Mouse (Mus musculus): ENCODE measurements at regions not wholly inside any gene's neighbourhood (a gene's known extent, or its start where the extent isn't known, plus 50 kb on each side); places are given as distances from the start of the nearest gene placed in this dataset.

DNA sequence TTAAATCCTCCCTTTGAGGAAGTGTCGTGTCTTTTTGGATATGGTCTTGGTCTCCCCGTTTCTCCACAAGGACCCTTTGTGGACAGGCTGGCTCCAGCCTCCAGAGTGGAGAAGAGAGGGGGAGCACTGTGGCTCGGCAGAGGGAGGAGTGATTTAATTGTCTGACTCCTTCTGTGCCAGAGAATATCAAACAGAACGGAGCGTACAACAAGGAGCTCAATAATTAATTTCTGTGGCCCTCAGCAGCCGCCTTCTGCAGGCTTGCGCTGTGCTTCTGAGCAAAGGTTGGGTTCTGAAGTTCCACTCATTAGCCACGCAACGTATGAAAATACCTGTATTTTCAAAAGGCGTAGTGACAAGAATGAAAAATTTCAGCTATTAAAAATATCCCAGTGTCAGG is 520.2 kb upstream of the Mki67 start:
- no peak for DNase-seq (ENCODE audit: low read depth, low spot score)

DNA sequence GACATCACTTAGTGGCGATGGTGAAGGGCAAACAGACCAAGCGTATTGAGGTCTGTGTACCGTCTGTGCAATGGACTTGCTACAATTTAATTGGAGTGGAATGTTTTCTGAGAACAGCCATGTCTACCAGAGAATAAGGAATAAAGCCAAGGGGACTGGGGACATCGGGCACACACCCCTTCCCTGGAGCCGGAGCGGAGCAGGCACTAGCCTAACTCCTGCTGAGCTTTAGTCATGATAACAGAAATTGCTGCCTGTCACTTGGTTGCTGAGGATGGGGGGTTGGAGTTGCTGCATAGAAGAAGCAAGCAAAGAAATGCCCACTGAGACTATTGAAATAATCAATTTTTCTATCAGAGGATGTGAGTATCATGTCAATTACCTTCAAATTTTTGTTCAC is 549.5 kb upstream of the Mki67 start:
- no peak for DNase-seq (ENCODE audit: low read depth, low spot score)

DNA sequence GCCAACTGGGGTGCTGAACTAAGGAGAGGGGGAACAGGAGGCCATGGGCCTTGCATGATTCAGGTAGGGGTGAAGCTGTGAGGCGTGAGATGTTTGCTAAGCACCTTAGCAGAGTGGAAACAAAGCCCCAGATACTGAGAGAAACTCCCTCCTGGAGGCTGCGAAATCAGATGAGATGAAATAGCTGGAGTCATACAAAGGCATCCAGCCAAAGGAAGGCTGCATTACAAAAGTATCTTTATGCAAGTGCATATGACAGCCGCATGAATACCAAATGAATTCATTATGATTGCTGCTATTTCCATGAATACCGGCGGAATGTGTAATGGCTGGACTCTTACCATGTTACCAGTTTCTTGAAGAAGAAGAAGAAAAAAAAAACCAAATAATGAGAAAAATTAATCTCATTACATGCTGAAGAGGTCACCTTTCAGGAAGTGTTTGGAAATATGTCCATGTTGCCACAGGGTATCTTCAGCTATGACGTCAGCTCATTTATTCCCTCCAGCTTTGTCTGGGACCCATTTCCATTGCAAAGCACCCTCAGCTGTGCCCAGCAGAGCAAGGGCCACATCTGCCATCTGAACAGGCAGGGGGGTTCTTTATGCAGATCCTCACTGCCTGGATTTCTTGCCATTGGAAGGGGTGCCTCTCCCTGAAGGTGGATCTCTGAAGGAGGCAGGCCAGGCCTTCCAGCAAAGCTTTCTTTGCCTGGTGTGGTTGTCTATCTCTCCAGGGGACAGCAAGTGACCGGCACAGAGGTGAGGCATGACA is 551.7 kb upstream of the Mki67 start:
- no peak for DNase-seq (ENCODE audit: low read depth, low spot score)

DNA sequence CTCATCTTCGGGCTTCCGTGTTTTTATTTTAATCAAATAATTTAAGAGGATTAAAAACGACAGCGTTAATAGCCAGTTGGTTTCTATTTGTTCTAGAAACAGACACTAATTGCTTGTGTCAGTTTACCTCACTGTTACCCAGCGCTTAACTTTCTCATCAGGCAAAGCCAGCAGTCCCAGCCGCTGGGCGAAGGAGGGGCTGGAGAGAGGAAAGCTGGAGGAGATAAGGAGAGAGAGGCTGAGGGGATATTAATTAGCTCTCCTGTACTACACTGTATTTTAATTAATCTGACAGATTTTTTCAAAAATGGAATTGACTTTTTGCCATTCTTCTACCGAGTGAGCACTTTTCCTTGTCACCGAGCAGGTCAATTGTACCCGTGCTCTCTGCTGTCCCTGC is 559.5 kb upstream of the Mki67 start:
- no peak for DNase-seq (ENCODE audit: low read depth, low spot score)

DNA sequence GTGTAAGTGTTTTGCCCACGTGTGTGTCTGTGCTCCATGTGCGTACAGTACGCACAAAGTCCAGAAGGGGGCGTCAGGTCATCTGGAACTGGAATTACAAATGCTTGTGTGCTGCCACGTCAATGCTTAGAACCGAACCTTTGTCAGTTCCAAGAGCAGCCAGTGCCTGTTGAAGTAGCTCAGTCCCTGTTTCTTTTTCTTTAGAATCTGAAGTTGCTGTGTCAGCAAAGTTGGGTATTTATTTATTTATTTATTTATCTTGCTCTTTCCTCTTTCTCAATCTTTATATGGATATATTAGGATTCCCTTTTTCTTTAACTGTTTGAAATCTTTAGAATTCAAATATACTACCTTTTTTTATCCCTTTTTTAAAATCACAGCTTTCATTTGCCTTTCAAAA is 567.6 kb upstream of the Mki67 start:
- DNase-seq (ENCODE audit: low read depth, low spot score), result no peak

DNA sequence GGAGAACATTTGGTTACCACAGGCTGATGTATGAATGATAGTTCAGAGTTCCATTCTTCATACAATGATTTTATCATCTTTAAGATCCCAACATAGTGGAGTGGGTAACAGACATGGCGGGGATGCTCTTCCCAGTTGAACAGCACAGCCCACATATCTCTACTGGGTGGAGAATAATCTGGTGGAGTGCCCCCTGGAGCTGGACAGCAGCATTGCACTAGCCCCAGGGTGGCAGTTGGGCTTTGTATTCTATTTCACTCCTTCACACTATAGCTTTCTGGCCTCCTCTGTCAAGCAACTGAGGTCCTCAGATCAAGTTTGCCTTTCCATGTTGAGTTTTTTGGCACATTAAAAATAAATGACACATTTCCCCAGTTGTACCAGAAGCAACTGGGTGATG is 569.4 kb upstream of the Mki67 start:
- DNase-seq (ENCODE audit: low read depth, low spot score), result no peak

DNA sequence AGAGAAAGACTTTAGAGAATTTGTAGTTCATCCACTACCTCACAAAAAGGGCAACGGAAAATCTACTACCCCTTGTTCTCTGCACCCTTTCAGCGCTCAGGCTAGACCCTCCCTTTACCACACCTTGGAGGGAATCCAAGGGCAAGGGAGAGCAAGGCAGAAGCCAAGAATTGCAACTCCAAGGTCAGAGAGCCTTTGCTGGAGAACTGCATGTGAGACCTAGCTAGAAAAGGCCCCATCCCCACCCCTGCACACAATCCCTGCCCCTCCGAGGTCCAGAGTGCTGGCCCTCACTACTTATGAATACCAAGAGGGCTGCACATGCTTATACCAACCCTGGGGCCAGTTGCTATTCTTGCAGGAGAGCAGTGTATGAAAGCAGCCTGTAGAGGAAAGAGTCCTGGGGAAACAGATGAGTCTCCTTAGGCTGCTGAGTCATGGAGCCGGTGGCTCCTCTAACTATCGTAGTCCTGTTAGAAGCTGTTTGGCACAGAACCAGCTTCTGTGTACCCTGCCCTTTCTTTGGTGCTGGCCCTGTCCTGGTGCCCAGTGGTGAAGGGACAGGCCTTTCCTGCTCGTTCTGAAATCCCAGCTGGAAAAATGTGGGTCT is 577.5 kb upstream of the Mki67 start:
- no peak for DNase-seq (ENCODE audit: low read depth, low spot score)

DNA sequence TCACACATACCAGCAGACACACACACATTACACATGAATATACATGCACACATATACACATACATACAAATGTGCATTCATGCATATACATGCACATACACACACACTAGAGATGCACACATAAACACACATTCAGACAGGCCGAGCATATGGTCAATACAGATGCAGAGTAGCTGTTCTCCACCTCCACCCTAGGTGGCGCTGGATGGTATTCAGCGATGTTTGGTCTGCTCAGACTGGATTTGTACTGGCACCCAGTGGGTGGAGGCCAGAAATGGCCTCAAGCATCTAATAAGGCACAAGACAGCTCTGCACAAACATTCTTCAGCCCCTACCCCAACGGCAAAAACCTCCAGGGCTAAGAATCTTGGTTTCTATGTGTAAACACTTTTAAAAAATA is 578.3 kb upstream of the Mki67 start:
- peak; percentile 36 for DNase-seq (ENCODE audit: low read depth, low spot score)

DNA sequence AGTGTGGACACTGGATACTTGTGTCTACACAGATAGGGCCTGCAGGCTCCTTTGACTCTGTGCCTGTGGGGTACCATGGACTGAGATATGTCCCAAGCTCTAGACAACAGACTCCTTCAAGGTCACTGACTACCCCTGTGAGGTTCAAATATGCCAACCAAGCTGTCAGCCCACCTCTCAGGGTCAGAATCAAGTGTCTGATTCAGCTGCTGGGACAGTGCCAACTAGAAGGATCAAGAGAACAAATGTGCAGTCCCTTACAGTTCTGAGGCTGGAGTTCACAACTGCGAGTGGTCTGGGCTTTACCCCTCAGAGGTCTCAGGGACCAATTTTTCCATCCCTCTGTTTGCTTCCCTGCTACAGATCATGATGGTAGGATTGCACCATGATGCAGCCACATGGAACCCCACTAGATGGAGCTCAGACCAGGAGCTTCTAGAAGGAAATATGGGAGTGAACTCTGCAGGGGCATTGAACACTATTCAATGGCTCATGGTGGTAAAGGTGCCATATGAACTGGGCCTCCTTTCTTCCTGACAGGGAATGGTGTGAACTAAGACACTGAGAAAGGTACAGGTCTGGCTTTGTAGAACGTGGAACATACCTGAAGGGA is 581.8 kb upstream of the Mki67 start:
- DNase-seq (ENCODE audit: low read depth, low spot score), result no peak

DNA sequence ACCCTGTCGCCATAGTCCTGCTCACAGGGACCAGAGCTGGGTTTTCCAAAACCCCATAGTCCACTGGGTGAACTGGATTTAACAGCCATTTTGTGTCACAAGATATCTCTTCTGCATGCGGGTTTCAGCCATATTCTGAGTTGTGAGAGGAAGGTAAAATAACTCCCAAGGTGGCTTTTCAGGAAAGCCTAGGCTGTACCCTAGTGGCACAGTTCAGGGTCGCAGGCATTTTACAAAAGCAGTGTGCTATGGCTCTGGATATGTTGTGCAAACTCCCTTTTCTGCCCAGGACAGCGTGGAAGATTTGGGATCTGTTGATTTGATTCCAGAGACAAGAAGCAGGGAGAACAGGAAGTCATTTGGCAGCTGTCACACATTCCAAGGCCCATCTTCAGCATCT is 588.3 kb upstream of the Mgmt start:
- DNase-seq (ENCODE audit: low read depth, low spot score), result no peak

DNA sequence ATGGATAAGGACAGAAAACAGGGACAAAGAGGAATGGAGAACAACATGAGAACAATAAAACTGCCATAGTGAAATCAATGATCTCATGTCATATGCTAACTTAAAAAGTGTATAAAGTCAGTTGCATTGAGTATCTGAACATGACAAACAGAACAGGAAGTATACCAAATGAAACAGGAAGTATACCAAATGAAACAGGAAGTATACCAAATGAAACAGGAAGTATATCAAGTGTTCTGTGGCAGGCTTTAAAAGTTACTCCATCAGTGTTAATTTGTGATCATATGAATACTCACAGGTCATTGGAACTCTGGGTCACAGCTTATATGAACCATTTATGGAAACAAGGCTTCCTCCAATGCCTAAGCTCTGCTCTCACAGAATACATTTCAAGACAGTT is 585.6 kb upstream of the Mgmt start:
- no peak for DNase-seq (ENCODE audit: low read depth, low spot score)

DNA sequence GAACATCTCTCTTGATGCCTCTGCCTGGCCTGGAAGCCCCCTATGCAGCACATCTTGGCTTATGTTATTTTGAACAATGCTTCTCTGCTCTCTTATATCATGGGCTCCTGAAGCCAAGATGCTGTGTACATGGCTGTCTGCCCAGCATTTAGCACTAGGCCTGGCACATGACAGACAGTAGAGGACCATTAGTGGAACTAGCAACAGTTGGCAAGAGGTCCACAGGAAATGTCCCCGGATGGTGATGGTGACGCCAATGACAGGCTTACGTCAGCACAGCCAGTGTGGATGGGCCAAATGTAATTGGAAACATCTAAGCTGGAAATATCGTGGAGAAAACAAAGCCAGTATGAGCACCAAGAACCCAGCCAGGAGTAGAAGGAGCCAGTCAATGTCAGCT is 567.1 kb upstream of the Mgmt start:
- no peak for DNase-seq (ENCODE audit: low read depth, low spot score)

DNA sequence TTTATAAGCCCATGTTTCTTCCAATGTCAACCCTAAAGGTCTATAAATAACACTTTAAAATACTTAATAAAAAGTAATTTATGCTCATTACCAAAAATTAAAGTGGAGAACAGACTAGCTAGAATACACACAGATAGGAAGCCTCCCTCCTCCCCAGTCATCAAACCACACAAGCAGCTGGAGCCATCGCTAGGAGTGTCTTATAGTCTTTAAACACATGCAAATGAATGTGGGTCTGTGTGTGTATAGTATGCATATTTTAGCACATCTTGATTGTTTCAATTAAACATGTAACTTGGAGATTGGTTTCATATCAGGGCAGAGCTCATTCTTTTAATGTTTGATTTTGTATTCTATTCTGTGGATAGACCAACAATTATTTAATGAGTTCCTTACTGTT is 564.0 kb upstream of the Mgmt start:
- no peak for DNase-seq (ENCODE audit: low read depth, low spot score)

DNA sequence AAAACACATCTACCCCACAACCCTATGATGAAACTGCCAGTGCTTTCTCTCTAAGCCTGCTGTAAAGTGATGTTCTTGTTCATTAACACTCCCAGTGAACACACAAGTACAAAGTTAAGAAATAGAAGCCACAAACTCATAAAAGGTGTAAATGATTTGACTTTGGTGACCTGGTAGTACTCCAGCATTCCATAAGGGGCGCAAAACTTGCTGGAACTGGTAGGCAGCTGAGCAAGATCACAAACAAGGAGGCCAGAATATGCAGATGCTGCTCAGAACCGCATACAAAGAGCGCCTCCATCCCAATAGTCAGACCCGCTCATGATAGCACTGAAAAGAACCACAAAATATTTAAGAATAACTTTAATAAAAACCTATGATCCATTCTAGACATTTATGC is 561.6 kb upstream of the Mgmt start:
- DNase-seq (ENCODE audit: low read depth, low spot score), result peak; percentile 43

DNA sequence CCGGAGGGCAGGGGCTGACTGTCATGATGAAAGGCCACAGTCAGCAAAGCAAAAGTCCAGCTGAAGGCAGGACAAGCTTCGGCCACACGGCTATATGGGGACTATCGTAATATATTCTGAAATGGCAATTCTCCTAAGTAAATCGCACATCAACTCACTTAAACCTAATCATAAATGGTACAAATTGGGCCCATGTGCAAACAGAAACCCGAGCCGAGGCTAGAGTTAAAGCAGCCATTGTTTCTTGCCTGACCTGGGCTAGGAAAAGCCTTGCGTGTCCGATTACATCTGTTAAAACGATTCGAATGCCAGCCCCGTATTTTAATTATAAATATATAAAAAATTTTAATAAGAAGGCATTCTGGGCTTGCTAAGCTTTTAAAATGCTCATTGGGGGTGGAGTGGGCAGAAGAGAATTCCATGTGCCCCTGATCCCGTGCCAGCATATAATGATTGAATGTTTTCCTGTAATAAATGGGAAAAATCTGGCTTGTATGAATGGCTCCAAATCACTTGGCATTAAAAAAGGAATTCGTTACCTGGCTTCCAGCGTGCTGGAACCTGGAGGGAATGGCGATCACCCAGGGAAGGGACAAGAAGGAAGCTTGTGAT is 552.7 kb upstream of the Mgmt start:
- DNase-seq (ENCODE audit: low read depth, low spot score), result peak; percentile 64

DNA sequence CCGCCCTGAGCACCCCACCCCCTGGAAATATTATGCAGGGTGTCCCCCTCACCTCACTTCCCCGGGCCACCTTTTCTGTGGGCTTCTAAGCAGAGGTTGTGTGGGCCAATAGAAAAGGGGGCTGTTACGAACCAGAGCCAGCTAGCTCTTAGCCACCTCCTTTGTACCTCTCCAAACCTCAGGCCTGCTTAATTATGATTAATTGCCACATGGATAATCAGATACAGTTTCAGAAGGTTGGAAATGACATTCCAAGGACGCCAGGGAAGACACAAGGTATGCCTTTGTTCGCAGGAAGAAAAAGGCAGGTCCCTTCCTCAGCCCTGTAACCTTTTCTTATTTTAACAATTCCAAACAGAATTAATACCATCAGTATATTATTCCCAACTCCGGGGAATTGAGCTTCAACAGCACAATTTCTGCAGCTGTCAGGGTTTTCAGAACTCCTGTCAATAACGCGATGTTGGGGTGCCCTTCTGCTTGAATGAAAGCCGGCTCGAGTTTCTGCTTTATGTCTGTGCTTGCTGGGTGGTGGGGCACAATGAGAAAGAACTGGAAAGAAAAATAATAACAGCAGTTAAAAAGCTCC is 552.1 kb upstream of the Mgmt start:
- peak; percentile 52 for DNase-seq (ENCODE audit: low read depth, low spot score)

DNA sequence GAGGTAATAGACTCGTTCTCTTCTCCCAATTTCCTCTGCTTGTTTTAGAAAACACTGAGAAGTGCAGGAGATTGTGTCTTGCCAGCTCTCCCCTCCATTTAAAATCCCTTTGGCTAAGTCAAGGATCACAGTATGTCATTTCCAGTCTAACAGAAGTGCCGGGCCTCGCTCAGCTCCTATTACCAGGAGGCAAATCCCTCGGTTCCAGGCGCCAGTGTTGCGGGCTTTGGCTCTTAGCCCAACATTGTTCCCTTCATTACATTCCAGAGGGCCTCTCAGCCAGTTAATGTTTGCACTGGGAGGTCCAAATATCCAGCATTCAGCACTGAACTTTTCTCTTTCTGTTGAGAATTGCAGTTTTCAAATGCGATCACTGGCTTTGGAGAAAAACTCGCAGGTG is 551.6 kb upstream of the Mgmt start:
- peak; percentile 87 for DNase-seq (ENCODE audit: low read depth, low spot score)

DNA sequence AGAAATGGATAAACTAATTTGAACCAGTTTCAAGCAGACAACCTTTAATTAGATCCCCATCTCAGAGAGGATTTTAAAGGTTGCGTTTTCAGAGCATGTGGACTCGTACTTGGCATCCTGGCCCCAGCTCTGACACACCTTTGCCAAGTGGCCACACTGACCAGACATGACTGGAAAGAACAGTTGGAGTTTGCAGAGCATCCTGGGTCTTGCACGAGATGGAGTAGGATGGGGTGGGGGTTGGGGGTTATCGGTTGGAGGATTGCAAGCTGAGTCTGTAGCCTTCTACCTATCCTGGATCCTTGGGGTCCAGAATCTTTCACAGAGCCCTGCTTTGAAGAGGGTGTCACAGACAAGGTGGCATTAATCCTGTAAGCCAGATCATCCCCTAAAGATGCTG is 550.9 kb upstream of the Mgmt start:
- DNase-seq (ENCODE audit: low read depth, low spot score), result no peak

DNA sequence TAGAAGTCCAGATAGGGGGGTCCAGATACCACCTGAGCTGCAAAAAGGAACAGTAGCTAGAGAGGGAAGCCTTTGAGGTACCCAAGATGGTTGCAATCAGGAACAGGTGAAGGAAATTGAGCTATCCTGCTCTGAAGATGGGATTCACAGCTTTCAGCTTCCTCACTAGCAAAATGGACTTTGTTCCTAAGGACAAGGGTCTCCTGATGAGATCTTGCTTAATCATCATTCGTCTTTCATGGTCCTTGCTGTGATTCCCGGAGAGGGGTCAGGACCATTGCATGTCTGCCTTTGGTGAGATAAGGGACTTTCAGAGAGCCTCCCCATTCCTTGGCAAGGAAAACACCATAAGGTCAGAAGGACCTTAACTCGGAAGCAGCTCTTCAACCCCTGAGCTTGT is 549.4 kb upstream of the Mgmt start:
- DNase-seq (ENCODE audit: low read depth, low spot score), result no peak

DNA sequence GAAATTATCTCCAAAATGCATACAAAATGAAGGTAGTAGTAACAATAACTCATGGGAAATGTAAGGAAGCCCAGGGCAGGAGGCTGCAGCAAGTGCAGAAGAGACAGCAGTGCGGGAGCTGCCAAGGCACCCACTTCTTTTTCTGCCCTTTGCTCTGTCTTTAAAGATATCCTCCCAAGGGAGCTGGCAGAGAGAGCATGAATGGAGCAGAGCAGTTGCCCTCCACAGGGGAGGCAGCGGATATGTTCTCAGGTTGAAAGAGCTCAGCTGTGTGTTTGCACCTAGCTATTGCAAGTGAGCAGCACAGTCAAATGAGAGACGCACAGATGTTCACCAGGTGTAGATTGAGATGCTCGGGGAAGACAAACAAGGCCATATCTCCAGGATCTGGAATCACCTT is 547.9 kb upstream of the Mgmt start:
- DNase-seq (ENCODE audit: low read depth, low spot score), result no peak

DNA sequence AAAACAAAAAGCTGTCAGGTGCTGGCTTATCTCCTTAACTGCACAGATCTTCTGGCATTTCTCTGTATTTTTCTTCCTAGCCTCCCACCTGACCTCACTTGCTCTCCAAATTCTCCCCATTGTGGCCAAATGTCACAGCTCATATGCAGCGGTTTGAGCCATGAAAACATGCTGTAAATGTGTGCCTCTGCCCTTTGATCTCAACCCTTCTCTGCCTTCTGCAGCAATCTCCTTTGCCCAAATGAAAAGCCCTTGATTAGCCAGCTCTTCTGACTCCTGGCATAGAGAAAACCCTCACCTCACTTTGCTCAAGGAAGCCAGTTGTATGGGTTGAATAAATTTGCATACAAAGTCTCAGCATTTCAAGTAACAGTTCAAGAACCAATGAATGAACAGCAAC is 546.1 kb upstream of the Mgmt start:
- no peak for DNase-seq (ENCODE audit: low read depth, low spot score)

DNA sequence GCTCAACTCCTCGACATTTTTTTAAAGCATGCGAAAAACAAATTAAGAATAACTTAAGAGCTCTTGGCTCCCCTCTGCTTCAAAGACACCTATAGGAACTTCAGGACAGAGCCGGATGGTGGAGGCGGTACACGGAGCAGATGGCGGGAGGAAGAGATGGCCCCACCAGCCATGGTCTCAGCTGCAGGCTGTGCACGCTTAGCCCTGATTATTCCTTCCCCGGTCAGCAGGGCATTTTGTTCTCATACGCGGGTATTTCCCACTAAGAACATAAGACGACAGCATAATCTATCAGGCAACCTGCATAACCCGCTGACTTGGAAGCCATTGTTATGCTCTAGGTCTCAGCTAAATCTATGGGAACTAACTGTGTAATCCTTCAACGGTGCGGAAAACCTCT is 544.8 kb upstream of the Mgmt start:
- no peak for DNase-seq (ENCODE audit: low read depth, low spot score)

DNA sequence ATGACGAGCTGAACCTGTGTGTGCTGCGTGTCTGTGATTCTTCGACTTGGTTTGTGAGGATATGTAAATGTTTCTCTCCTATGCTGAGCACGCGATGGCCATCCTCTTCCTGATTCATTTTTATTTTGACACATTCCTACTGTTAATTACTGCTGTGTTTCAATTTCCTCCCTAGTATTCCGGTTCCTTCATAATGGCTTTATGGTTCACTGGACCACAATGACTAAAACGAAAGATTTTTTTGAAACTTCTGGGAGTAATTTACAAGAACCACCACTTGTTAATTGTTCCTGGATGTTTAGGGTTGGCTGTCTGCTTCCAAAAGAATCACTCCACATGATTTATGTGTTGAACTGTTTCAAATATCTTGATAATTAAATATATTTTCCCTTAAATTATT is 537.4 kb upstream of the Mgmt start:
- no peak for DNase-seq (ENCODE audit: low read depth, low spot score)

Measured in forelimb bud, embryonic 11.5 days (tissue).